Mouse (Mus musculus) heart, postnatal 0 days (tissue): Measurements from ENCODE around the gene Eif3k.

ENCODE experiments used
- CTCF ChIP-seq: IDR thresholded peaks from 2 replicates; pipeline ENCODE4 v1.5.1; 2016; ENCODE audit warnings: antibody characterized with exemption, control low read depth, low read depth
- EP300 ChIP-seq: IDR thresholded peaks from 2 replicates; pipeline ENCODE4 v1.6.1; 2016; ENCODE audit warnings: antibody characterized with exemption, low read depth

GRCm38 (mm10) chr7:29023514-29023913 lies 41.9 kb upstream of the Eif3k start:
- no peak for TF ChIP-seq CTCF
- no peak for TF ChIP-seq EP300
